Mouse (Mus musculus): Measurements from ENCODE around the gene Hspa12b.

The Hspa12b gene

GRCm38 (mm10) chr2:131129836-131130235, 2.8 kb downstream of the Hspa12b start:
- peak; percentile 74 for DNase-seq

GRCm38 (mm10) chr2:131130849-131131248, 3.8 kb downstream of the Hspa12b start:
- no peak for DNase-seq

GRCm38 (mm10) chr2:131132111-131132888, 5.2 kb downstream of the Hspa12b start:
- DNase-seq: no peak

GRCm38 (mm10) chr2:131132930-131133547, 6.0 kb downstream of the Hspa12b start, which contains the start of gene Gm11037:
Gene Gm11037 (plus strand): TSS chr2:131133497.
- no peak for DNase-seq

- peak; percentile 86 for DNase-seq
Observed at GRCm38 (mm10) chr2:131134381-131134780, 7.3 kb downstream of the Hspa12b start.

- no peak for DNase-seq
Observed at GRCm38 (mm10) chr2:131134826-131135400, 7.8 kb downstream of the Hspa12b start.

GRCm38 (mm10) chr2:131135521-131136139, 8.6 kb downstream of the Hspa12b start:
- DNase-seq: no peak

GRCm38 (mm10) chr2:131138296-131138695, 11.2 kb downstream of the Hspa12b start:
- no peak for DNase-seq

- no peak for DNase-seq
Observed at GRCm38 (mm10) chr2:131138760-131139159, 11.7 kb downstream of the Hspa12b start.

GRCm38 (mm10) chr2:131139287-131139686, 12.2 kb downstream of the Hspa12b start:
- no peak for DNase-seq

GRCm38 (mm10) chr2:131139886-131140532, 12.9 kb downstream of the Hspa12b start:
- DNase-seq: peak; percentile 61

GRCm38 (mm10) chr2:131140533-131140905, 13.4 kb downstream of the Hspa12b start:
- no peak for DNase-seq

GRCm38 (mm10) chr2:131141336-131141986, 14.4 kb downstream of the Hspa12b start:
- DNase-seq: no peak

GRCm38 (mm10) chr2:131142592-131142991, 15.5 kb downstream of the Hspa12b start:
- DNase-seq: peak; percentile 86

GRCm38 (mm10) chr2:131143007-131143780, 16.1 kb downstream of the Hspa12b start:
- no peak for DNase-seq

- DNase-seq: no peak
Observed at GRCm38 (mm10) chr2:131145121-131145520, 18.0 kb downstream of the Hspa12b start.

- DNase-seq: no peak
Observed at GRCm38 (mm10) chr2:131145536-131145935, 18.5 kb downstream of the Hspa12b start.

- DNase-seq: no peak
Observed at GRCm38 (mm10) chr2:131146193-131147042, 19.3 kb downstream of the Hspa12b start.

GRCm38 (mm10) chr2:131147043-131147365, 19.9 kb downstream of the Hspa12b start:
- no peak for DNase-seq

- DNase-seq: no peak
Observed at GRCm38 (mm10) chr2:131148353-131149253, 21.5 kb downstream of the Hspa12b start.

Data from lung, postnatal 36 days (tissue).